Mouse (Mus musculus) mouse trophoblast stem cell (cell line): Measurements from ENCODE around the gene Mindy3.
"Not testable (repeated sequence)": the region's sequence is repeated elsewhere in the genome, so short reads cannot be mapped to it uniquely, and the experiment has no call there.

Source experiments
- in situ Hi-C, 2 experiments: fragments of 300-500 bp; cut with MseI, MboI; formaldehyde crosslinking; loops; 2 replicates in 1 of 2; 3 replicates in 1 of 2; pipeline ENCODE4 v1.15.1; 2025

Gene Mindy3

GRCm38 (mm10) chr2:12419262-12419655 lies at the start of gene Mindy3:
TSS of gene Mindy3 (minus strand) at chr2:12419470.
- in situ Hi-C loops, result no loop called here

DNA sequence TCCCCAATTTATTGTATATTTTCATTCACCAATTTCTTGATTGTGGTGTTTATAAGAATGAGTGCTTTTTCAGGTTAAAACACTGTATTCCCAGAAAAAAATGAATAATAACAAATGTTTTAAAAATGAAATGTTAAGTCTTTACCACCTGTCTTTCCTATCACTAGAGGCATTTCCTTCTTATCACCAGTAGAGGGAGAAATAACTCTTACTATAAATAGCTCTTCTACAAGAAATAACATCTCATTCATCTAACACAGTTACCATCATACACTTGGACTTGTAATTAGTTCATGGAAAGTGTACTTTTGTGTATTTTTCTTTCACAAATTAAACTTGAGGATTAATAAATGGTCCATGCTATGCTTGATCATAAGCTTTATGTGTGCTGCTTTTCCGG lies 40.5 kb upstream of the Mindy3 start:
- in situ Hi-C loops, result no loop called here

DNA sequence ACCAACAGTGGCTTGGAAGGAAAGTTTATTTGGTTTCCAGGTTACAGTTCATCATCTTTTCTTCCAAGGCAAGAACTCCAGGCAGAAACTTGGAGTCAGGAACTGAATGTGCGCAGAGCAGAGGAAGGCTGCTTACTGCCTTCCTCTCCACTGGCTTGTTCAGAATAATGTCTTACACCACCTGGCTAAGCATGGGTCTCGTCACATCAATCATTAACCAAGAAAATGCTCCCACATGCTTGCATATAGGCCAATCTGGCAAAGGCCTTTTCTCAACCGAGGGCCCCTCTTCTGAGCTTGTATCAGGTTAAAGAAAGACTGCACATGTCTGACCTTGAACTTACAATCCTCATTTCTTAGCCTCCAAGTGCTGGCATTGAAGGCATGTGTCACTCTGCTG lies 30.8 kb upstream of the Mindy3 start:
- in situ Hi-C loops, result no loop called here

DNA sequence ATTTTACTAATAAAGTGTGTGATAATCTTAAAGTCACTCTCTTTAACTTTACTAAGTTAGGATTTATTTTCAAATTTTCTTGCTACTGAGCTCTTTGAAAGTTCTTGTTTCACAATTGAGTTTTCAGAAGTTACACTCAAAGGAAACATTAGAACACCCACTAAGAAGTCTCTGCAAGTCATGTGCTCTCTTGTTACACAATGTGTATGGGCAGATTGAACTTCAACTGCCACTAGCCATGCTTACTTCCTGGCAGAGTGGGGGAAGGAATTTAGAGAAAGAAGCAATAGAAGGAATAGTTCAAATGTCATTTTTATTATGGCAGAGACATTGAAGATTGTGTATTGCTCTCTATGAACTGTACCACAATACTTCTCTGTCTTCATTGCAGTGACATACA lies 20.9 kb upstream of the Mindy3 start:
- in situ Hi-C loops, result no loop called here

- in situ Hi-C loops, result no loop called here
Measured at GRCm38 (mm10) chr2:12439543-12439942, 20.3 kb upstream of the Mindy3 start.

DNA sequence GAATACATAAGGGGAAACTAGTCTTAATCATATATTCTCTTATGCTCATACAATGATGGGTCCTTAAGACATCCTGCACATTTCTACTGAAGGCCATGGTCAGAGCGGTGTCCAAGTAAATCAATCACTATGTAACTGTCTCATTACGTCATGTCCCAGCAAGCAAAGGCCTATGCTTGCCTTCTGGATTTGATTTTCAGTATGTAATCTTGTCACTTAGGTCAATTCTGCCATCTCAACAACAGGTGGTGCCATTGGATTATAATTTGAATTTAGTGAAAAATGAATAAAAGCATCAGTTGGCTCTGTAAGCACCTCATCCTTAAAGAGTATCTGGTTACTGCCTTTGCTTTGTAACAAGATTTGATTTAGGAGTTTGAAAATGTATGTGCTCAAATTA lies 18.9 kb upstream of the Mindy3 start:
- in situ Hi-C loops, result no loop called here

DNA sequence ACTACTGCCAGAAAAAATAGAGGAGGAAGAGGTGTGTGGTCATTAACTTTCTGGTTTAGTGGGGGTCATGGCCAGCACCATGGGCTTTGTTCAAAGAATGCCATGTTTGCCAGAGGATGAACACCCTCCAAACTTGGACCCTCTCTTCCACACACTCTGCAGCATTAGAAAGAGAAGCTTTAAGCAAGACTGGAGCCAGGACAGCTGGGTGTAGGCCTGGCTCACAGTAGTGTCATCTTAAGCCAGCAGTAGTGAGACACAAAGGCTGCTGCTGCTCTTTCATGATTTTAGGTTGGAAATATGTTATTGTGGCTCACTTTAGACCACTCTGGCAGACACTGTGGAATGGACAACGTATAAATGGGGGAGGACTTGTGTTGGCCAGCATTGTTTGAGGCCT lies 12.8 kb upstream of the Mindy3 start:
- in situ Hi-C loops, result no loop called here

DNA sequence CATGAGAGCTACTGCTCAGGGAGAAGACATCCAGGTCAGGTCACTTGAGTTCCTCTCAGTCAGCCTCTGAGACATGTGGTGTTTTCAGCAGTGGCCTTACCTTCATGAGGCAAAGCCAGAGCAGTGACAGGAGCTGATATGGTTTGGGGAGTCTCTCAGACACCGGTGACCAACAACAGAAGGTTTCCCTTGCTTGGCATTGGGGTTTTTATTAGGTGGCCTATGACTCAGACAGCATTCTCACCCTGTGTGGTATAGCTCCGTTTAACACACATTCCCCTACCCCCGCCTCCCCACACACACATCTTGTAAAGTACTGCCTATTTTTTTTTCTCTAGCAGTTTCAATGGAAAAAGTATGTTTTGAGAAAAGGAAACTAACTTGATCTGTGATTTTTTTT lies 5.1 kb upstream of the Mindy3 start:
- in situ Hi-C loops, result no loop called here

- in situ Hi-C loops, result not testable (repeated sequence)
Measured at GRCm38 (mm10) chr2:12423426-12423825, 4.2 kb upstream of the Mindy3 start.

DNA sequence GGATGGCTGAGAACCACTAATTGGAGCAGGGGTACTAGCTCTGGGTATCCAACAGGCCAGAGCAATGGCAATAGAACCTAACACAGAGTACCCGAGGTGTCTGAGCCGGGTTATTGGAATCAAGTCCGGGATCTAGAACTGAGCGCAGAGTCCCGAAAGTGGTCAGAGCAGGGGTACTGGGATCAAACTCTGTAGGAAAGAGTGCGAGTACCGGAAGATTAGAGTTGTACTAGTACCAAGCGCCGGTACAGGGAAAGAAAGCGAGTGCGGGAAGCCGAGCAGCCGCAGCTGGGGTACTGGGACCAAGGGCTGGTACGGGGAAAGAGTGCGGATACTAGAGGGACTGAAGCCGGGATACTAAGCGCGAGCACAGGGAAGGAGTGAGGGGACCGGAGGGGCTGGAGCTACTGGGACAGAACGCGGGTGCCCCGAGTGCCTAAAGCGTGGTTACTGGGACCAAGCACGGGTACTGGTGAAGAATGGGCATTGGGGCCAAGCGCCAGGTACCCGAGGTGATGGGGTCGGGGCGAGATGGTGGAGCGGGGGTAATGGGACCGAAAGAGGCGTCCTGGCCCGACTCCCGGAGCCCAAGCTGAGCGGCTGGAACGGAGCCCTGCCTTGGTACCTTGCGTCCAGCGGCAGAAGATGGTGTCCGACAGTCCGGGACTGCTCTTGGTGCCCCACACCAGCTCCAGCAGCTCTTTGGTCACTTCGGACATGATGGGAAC lies 572 bp downstream of the Mindy3 start:
- in situ Hi-C loops, result no loop called here

- in situ Hi-C loops, result no loop called here
Measured at GRCm38 (mm10) chr2:12418121-12418520, 1.1 kb downstream of the Mindy3 start.

DNA sequence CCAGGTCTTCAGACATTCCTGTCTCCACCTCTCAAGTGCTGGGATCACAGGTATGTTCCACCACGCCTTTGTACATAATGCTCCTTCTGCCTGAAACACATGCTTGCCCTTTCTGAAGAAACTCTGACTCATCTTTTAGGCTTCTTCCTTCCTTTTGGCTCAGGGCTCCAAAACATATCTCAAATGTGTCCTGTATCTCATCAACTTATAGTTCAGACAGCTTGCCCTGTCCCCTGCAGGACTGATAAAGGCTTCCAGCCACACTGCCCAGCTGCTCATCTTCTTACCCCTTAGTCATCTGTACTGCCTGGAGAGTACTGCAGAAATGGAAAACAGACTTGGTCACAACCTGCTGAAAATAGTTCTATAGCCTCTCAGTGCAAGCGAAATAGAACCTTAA lies 7.0 kb downstream of the Mindy3 start:
- in situ Hi-C loops, result no loop called here

GRCm38 (mm10) chr2:12411129-12411528 lies 8.1 kb downstream of the Mindy3 start:
- in situ Hi-C loops, result no loop called here

GRCm38 (mm10) chr2:12406737-12407136 lies 12.5 kb downstream of the Mindy3 start:
- in situ Hi-C loops, result no loop called here

DNA sequence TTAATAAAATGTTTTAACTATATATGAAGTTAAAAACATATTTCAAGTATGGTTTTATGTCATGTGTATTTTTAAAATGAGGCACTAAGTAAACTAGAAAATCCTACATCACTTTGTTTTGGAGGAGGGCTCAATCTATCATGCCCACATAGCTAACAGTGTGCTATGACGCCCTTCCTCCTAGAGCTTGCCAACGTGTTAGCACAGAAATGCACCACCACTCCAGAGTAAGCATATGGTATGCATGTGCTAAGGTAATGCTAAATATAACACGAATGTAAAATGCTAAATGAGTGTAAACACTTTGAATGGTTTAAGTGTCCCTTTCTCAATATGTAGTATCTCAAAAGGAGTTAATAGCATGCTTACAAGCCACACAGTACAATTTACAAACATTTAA lies 16.8 kb downstream of the Mindy3 start:
- in situ Hi-C loops, result no loop called here

- in situ Hi-C loops, result no loop called here
Measured at GRCm38 (mm10) chr2:12401137-12401536, 18.1 kb downstream of the Mindy3 start.

DNA sequence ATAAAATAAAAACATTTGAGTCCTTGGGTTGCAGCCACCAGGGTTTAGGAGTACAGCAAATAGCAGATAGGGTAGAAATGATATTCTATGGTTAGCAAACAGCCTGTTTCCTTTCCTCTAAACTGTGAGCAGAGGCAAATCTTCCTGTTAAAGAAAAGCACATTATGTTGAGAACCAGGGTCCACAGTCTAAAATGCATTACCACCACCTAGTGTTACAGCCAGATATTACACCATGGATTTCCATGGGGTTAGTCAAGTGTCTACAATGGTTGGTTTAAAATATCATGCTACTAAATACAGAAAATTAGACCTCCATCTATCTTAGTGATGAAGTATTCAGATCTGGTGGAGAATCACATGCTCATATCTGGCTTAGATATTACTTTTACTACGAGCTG lies 30.2 kb downstream of the Mindy3 start:
- in situ Hi-C loops, result no loop called here

- in situ Hi-C loops, result no loop called here
Measured at GRCm38 (mm10) chr2:12388569-12388968, 30.7 kb downstream of the Mindy3 start.

DNA sequence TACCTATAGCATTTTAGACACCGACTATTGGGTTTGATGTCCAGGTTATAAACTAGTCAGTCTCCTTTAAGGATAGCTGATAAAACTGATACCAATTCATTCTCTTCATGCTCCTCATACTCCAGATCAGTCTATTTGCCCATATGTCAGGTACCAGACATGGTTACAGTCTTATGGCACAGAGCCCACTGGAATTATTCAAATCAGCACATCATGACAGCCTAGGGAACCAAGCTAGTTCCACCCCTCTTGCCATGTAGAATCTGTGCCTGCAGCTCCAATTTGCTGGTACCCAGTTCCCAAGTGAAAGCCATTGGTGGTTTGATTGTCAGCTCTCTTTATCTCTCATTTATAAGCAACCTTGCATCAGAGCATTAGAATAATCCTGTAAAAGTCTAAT lies 34.9 kb downstream of the Mindy3 start:
- in situ Hi-C loops, result no loop called here

DNA sequence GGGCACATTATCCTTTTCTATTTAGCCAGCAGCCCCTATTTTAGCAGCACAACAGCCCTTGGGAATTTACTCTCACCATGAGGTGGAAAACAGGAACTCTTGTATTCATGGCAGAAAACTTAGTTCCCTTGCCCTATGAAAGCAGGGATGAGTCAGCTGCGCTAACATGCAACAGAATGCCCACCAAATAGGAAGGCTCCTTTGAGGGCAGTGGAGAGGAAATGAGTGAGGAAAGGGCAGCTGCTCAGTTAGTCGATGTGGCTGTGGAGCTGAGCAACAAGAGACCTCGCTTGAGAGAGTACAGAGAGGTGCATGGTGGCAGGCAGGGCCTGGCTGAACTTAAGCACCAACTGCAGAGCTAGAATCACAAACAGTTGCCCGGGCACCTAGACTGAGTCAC lies 36.6 kb downstream of the Mindy3 start:
- in situ Hi-C loops, result no loop called here

- in situ Hi-C loops, result no loop called here
Measured at GRCm38 (mm10) chr2:12380233-12380632, 39.0 kb downstream of the Mindy3 start.

DNA sequence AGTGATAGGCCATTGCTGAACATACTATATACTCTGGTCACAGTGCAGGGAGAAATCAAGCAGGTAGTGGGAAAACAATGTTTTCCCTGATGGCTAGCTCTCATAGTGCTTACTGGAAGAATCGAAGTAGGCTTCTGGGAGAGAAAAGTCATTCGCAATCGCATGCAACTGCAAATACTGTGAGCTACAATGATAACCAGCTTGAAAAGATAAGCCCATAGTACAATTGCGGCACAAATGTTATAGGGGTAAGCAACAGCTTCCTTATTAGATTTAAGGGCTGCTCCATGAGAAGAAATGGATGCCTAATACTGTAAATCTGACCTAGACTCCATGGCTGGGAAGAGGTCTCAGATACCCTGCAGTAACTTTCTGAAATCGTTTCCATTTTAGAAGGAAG lies 40.7 kb downstream of the Mindy3 start:
- in situ Hi-C loops, result no loop called here

DNA sequence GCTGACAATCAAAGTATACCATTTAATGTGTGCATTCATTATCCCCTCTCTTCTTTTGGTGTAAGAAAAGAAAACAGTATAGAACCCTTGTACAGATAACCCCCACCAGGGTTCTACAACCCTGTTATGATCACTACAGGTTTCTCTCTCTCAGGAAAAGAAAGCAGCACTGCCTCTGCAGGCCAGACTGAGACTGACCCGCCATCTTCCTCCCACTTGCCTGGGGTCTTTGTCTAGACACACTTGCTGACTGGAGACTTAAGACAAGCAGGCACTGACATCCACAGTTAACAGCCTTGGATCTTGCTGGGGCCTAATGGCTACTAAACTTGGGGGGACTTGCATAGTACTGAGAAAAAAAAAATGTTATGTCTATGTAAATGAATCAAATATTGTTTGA lies 42.2 kb downstream of the Mindy3 start:
- in situ Hi-C loops, result no loop called here

GRCm38 (mm10) chr2:12372883-12373282 lies 46.4 kb downstream of the Mindy3 start:
- in situ Hi-C loops, result no loop called here
